Mouse (Mus musculus) urinary bladder, postnatal 14 days (tissue): Measurements from ENCODE around the gene Elovl5.

ENCODE experiments used
- DNase-seq: peaks from one replicate; pipeline ENCODE4 v3.0.0; 2021; ENCODE audit warnings: low spot score

Elovl5 gene

DNA sequence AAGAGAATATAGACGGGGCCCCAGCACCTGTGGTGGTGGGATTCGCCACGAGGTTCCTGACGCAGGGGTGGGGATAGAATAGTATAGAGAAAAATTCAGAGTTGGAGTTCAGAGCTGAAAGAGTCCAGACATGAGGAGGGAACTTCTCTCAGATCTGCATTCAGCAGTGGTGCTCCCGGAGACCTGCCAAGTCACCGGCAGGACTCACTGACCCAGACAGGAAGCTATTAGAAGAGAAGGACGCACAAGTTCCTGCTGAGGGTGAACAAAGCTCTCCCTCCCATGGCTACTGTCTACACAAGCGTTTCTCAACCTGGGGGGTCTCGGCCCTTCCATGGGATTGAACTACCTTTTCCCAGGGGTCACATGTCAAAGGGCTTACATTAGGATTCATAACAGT, 78.1 kb downstream of the Elovl5 start:
- no peak for DNase-seq

DNA sequence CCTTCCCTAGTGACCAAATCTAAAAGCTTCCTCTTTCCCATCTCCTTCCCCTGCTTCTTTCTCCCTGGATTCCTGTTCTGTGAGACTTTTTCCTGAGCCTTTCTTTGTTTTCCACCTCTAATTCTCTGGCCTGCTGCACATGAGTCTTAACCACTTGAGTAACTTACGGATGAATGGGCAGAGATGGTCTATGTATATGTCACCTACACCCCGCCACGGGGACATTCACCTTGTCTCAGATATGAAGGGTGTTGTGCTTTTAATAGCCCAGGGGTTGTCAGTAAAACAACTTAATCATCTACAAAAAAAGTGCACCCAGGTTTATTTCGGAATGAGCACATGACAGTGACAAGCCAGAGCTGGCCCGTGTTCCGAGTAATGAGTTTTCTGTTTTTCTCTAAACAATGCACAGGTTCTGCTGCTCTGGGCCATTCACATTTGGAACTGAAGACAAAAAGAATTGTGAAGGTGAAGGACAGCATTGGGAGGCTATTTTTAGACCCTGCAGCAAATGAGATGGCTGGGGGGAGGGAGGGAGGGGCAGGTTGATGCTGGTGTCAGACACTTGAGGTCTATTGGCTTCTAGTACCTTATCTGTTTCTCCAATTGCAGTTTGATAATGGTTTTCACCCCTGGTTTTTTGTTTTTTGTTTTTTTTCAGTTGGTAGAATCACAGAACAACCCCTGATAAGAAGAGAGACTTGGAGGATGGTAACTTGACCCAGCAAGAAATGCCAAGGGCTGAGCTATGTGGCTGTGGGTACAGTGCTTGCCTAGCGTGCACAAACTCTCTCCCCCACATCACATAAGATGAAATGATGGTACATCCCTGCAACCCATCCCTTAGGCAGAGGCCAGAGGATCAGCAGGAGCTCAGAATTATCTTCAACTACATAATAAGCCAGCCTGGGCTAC, 83.7 kb downstream of the Elovl5 start:
- DNase-seq = no peak

DNA sequence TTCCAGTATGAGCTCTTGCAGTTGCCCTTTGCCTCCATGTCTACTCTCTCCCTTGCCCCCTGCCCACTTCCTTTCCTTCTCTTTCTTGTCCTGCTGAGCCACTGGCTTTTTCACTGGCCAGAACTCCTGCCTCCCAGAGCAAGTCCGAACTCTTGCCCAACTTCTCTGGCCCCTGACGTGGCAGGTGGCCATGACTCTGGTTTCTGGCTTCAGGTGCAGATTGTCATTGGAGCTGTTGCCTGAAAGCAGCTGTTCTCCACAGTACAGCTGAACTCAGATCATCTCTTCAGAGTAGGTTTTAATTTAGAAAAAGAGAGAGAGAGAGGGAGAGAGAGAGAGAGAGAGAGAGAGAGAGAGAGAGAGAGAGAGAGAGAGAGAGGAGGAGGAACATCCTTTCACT, 86.1 kb downstream of the Elovl5 start:
- DNase-seq = no peak

DNA sequence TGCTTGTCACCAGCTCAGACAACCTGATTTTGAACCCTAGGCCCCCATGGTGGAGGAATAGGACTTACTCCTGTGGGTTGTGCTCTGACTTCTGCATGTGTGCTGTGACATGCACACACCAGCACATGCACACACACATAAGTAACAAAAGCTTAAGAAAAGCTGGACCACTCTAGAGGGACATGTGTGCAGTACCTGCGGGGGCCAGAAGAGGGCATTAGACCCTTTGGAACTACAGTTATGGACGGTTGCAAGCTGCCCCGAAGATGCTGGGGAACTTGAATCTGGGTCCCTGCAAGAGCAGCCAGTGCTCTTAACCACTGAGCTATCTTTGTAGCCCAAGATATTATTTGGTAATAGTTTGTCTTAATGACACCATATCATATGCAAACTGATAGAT, 88.3 kb downstream of the Elovl5 start:
- DNase-seq = peak; percentile 17

DNA sequence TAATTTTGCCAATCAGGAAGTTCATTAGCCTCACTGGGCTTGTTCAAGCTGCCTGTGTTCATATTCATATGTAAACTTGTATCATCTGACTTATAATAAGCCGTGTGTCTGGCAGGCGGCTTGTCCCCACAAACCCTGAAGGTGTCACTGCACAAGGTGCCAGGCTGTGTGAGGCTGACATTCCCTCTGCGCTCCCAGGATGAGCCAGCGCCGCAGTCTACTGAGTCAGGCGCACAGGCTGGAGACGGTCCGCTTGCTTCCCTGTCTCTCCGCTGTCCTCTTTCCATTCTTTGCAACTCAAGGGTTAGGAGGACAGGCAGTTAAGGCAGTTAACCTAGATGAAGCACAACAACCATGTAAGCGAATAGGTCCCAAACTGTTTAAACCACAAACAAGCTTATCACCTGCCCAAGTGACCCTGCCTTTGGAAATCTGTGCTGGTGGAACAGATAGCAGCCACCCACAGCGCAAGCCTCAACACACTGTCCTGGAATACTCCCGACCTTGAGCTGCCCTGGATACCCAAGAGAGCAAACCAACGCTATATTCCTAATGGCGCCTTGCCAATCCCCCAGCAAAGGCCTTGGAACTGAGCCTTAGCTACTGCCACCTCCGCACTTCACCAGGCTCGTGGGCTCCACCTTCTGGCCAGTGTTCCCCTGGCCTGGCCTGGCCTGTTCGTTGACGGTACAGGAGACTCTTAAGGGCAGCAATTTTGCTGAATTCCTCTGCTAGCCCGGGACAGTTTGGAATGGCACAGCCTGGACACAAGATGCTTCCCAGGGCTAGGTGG, 89.2 kb downstream of the Elovl5 start:
- peak; percentile 86 for DNase-seq

DNA sequence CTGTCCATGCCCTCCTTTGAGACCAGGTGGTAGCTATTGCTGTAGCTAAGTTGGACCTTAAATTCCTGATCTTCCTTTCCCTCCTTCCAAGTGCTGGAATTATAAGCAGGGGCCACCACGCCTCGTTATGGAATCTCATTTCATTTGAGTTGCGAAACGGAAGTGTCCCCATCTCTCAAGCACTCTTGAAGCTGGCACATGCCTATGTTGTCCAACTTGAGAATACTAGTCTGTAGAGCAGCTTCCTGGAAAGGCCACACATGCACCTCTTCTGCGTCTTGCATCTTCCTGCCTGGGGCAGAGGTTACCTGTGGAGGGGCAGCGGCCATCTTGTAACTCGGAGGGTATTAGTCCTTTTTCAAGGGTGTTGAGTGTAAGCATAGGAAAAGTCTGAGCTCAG, 92.2 kb downstream of the Elovl5 start:
- no peak for DNase-seq

DNA sequence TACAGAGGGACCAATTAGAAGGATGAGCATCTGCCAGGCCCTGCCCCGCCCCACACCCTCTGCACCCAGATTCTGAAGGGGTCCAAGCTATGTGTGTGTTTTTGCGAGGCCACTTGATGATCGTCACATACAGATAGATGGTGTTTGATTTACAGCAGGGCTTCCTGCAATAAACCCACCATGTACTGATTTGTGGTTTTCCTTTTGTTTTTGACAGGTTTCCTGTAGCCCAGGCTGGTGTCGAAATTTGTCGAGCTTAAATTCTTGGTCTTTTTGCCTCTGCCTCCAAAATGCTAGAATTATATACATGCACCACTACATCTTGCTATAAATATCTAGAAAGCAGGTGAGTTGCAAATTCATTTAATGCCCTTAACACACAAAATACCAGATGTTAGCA, 93.0 kb downstream of the Elovl5 start:
- no peak for DNase-seq

DNA sequence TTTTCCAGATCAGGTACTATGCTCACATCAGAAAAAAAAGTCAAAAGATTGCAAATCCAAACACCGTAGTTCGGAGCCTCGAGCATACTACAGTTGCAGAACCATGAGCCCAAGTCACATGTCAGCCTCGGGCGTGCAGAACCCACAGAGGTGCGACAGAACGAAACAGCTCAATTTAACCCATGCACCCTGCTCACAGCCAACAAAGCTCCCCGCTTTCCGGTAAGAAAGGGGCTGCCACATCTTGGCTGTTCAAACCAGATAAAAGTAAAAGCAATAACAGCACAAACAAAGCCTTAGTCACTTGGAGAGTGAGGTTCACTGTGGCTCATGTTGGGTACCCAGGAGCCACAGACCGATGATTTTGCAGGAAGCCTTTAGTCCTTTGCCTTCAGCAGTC, 93.5 kb downstream of the Elovl5 start:
- no peak for DNase-seq

DNA sequence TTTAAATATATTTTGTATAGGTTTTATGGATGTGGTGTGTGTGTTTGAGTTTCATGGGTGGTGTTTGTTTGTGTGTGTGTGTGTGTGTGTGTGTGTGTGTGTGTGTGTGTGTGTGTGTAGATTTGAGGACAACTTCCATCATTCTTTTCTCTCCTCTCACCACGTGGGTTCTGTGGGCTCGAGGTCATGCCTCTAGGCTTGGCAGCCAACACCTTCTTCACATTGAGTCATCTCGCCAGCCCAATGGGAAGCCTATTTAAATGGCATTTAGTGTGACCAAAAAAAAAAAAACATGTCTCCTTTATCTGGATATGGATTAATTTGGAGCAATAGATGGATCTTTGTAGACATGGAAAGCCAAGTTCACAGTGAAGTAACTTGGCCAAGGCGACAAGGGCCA, 94.9 kb downstream of the Elovl5 start:
- DNase-seq = no peak

DNA sequence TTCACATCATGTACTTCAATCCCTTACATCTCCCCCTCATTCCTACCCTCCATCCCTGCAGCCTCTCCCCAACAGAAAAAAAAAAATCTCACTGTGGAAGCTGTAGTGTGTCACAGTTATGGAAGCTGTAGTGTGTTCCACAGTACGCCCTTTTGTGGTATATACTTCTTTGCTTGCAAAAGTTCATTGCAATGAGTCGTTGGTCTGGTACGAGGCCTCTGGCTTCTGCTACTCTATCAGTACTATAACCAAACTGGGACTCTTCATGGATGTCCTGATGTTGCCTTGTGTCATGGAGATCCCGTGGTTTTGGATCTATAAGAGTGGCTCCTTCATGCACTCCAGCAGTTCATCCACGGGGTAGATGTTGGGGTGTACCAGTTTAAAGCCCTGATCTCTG, 95.5 kb downstream of the Elovl5 start:
- DNase-seq = no peak

DNA sequence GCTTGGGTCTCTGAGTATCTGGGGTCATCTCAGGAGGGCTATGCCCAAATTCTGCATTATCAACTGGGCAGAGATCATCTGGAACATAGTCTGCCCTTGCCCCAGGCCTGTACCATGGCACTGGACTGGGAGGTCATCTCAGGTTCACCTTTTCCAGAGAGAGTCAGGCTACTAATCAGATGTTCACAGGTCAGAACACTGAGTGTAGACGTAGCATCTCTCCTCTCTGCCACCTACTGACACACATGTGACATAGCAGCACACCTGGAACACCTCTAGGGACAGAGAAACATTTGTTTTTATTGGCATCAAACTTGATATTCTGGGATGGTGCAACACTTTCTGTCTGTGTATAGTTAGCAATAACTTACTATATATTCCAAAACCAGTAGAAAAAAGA, 96.6 kb downstream of the Elovl5 start:
- no peak for DNase-seq

DNA sequence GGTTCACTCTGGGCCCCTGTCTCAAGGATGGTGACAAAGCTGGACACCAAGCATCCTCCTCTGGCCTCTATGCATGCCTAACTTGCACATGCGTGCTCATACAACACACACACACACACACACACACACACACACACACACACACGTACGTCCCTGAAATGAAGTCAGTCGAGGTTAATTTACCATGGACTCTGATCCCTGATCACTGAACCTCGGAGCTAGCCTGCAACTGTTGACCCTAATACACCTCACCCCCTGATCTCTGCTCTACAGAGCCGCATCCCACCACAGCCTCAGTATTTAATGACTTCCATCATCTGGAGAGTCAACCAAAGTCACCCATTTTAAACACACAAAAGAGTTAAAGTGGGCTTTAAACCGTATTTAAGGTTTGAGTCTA, 98.7 kb downstream of the Elovl5 start:
- no peak for DNase-seq

DNA sequence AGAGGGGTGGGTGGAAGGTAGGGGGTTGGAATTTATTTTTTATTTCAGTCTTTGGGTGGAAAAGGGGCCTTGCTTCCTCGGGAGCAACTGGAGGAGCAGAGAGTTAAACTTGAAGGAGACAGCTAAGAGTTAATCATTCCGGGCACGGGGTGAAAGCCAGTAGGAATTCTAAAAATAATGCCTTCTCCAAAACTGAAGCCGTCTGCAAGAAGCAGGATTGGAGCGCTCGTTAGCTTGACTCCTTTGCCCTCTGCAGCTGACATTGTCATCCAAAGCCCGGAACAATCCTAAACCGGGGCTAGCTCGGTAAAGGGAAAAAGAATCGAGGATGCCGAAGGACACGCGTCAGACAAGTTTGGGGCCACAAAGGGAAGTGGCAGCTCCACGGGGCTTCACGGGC, 99.1 kb downstream of the Elovl5 start:
- DNase-seq = no peak

DNA sequence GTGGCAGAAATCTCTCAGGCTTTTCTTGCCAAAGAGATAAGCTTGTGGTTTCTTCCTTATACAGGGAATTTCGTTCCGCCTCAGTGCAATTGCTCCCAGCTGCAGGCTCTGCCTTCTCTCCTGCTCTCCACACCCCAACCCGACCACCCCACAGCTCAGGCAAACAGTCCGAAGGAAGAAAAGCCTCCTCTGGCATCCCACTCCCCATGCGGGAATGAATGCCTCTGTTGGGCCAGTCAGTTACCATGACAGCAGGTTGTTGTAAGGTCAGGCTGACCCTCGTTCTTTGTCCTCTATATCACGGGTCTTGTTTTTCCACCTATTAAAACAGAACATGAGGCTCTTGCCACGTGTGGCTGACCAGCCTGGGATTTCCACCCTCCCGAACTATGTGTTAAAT, 104.1 kb downstream of the Elovl5 start:
- peak; percentile 9 for DNase-seq

DNA sequence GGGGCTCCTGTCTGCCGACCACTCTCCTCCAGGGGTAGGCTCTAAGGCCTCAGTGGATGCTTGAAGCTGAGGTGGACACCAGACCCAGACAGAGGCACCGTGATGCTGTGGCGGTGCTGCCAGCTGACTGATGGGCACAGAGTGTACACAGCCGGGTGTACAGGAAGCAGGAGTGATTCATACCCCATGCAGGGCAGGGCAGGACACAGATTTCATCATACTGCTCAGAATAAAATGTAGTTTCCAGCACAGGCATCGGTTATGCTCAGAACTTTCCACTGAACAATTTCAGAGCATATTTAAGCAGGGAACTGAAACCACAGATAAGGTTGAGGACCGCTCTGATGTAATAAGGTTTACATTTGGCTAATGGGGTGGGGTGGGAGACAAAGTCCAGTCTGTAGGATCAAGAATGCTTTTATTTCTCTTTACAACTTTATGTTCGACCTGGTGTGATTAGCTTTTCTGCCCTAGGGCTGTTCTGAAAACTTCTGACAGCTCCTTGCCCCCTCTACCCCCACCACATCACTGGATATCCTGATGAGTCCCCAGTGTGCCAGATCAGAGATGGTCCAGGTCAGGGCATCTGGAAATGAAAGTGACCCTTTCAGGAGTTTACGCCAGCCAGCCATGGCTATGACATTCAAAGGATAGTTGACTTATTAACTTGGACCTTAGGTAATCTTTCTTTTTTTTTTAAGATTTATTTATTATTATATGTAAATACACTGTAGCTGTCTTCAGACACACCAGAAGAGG, 105.2 kb downstream of the Elovl5 start:
- peak; percentile 69 for DNase-seq

DNA sequence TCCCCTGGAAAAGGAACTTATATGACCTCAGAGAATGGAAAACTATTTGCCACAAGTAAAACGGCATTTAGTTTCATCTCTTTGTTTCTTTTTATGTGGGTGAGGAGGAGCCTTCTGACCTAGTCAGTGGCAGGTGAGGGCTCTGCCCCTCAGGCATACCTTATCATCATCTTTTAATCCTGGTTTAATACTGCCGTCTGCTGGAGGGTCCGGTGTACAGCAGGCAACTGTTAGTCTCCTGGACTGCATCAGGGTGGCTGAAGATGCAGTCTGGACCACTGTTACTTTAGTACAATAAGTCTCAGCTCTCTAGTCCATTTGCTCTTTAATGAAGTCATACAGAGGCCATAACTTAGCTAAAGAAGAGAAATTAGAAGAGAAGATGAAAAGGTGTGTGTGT, 107.7 kb downstream of the Elovl5 start:
- peak; percentile 66 for DNase-seq

DNA sequence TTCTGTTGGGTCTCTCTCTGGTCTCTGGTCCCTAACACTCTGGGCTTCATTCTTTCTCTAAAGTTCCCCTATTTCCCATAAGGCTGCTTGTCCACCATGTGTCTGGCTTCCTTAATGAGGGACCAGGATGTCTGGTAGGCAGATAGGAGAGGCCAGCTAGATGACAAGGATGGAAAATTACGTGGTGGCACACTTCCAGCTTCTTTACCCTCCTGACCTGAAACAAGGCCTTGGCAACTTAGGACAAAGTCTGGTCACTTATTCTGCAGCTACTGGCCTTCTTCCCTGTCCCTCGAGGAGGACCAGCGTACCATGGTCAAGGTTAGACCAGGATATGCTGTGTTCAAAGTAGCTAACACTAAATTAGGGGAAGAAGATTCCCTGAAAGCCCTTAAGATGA, 109.9 kb downstream of the Elovl5 start:
- no peak for DNase-seq

DNA sequence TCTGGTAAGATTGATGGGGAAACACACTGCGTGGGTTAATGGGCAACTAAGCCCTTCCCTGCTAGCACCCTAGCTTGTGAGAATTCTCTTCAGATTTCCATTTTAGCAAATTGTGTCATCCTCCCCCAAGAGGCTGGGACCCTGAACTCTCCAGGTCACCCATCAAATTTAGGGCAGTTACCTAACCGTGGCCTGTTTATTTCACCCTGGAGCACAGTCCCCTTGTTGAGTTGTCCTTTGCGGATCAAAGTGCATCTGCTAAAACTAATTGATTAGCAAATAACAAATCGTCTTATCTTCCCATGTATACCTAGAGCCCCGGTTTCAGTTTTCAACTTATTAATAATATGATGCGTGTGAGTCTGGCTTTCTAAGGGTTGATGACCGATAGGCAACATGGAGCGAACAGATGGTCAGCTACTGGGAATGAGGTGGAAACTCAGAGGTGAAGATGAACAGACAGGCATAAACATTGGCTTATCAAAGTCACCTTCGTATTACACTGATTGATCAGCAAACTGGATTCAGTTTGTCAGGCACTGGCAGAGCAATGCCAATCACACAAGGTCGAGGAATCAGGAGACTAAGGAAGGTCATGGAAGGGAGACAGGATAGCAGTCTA, 113.8 kb downstream of the Elovl5 start:
- DNase-seq = no peak

DNA sequence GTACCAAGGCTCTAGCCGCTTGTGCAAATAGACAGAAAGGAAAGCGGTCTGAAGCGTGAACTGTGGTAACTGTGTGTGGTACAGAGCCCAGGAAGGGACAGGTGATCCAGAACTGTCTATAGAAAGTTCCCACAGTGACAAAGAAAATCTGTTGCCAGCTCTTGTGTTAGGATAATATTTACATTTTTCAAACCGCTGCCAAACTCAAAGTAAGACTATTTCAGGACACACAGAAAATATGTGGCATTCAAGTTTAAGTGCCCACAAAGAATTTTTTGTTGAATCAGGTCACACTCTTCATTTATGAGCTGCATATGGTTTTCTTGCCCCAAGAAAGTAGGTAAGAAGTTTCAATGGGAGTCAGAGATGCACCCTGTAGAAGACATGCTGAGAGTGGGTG, 115.8 kb downstream of the Elovl5 start:
- no peak for DNase-seq
